Mouse (Mus musculus) forelimb bud, embryonic 11.5 days (tissue): ENCODE measurements around the gene Crisp3.
"Not testable (repeated sequence)": the region's sequence is repeated elsewhere in the genome, so short reads cannot be mapped to it uniquely, and the experiment has no call there.

ENCODE experiments used
- DNase-seq: peaks from one replicate; pipeline ENCODE4 v3.0.0-alpha.2; 2012; ENCODE audit warnings: low read depth, low spot score

Crisp3 gene

GRCm38 (mm10) chr17:40242135-40242534 lies at the start of gene Crisp3:
Gene Crisp3 (minus strand): TSS chr17:40242288.
- no peak for DNase-seq

GRCm38 (mm10) chr17:40285435-40285834 lies 43.3 kb upstream of the Crisp3 start:
- DNase-seq = no peak

GRCm38 (mm10) chr17:40275519-40275918 lies 33.4 kb upstream of the Crisp3 start:
- DNase-seq = no peak

GRCm38 (mm10) chr17:40274906-40275470 lies 32.9 kb upstream of the Crisp3 start:
- no peak for DNase-seq

- no peak for DNase-seq
These were observed 10.4 kb upstream of the Crisp3 start for GRCm38 (mm10) chr17:40252487-40252886.

- no peak for DNase-seq
These were observed 33.5 kb downstream of the Crisp3 start, which contains the start of gene Pgk2 for GRCm38 (mm10) chr17:40208540-40208939. Gene Pgk2 (minus strand): TSS chr17:40208640.

GRCm38 (mm10) chr17:40201803-40202202 lies 40.3 kb downstream of the Crisp3 start:
- not testable (repeated sequence) for DNase-seq

GRCm38 (mm10) chr17:40190192-40190591 lies 51.9 kb downstream of the Crisp3 start:
- not testable (repeated sequence) for DNase-seq
